Mouse (Mus musculus) G1E (cell line): Measurements from ENCODE around the gene Ptprr.

Source experiments
- CTCF ChIP-seq: IDR thresholded peaks from 2 replicates; pipeline ENCODE4 v1.5.1; 2012; ENCODE audit warnings: low read depth, low read length, inconsistent platforms, mixed read lengths
- GATA1 ChIP-seq: IDR thresholded peaks from 2 replicates; pipeline ENCODE4 v1.6.1; 2012; ENCODE audit warnings: borderline replicate concordance, low read length, inconsistent platforms, mixed read lengths
- GATA2 ChIP-seq: IDR thresholded peaks from 2 replicates; pipeline ENCODE4 v1.6.1; 2012; ENCODE audit warnings: low read depth, low read length, inconsistent platforms, borderline replicate concordance
- POLR2AphosphoS5 ChIP-seq: IDR thresholded peaks from 2 replicates; pipeline ENCODE4 v1.6.1; 2012; ENCODE audit warnings: low read depth, low read length, inconsistent platforms; ENCODE audit not compliant: insufficient replicate concordance
- TAL1 ChIP-seq: conservative IDR thresholded peaks from 2 replicates; pipeline ENCODE4 v1.6.1; 2012; ENCODE audit warnings: low read depth, low read length, inconsistent platforms, mixed read lengths

DNA sequence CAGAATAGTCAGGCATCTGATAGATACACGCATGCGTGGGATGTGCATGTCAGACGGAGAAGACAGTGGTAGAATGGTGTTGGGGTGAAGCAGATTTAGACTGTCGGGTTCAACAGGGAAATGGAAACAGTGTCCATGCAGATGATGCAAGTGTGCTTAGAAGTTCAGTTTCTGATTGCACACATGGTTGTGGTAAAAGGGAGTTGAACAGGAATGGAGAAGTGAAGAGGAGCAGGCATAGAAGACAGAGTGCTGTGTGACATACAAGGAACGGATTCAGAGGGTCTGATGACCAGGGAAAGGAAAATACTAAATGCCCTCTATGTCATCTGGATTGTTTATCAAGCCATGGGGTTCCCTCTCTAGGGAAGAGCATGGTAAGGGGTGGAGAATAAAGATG is 163.2 kb downstream of the Ptprr start:
- TF ChIP-seq CTCF (no peak), TAL1 (no peak), POLR2AphosphoS5 (no peak), GATA2 (no peak), GATA1 (no peak)
